Mouse (Mus musculus) liver, adult 2 months (tissue): ENCODE results near the gene Adgrl1. TPM values are rescaled to one million over a fixed set of nuclear protein-coding genes. Genes with fewer than 3 reads are reported as not detected.

Source experiments
- DNase-seq: peaks from one replicate; pipeline ENCODE4 v3.0.0-alpha.2; 2011; ENCODE audit warnings: low read depth, low spot score; ENCODE audit errors: extremely low read depth
- H3K27ac ChIP-seq: fragments of 200-500 bp; replicated peaks from 2 replicates; pipeline ENCODE4 v1.5.1; 2012; ENCODE audit warnings: low read depth, mild to moderate bottlenecking, control low read depth, inconsistent platforms, low read length; ENCODE audit not compliant: insufficient read depth
- H3K27me3 ChIP-seq: fragments of 200-500 bp; 2 replicates; pipeline ENCODE4 v1.6.1; 2012; ENCODE audit warnings: mild to moderate bottlenecking, moderate library complexity, low read length, inconsistent platforms; ENCODE audit not compliant: control insufficient read depth, insufficient read depth
- H3K36me3 ChIP-seq: fragments of 200-500 bp; 2 replicates; pipeline ENCODE4 v1.6.1; 2012; ENCODE audit warnings: low read length, inconsistent platforms; ENCODE audit not compliant: control insufficient read depth, insufficient read depth
- H3K4me1 ChIP-seq: fragments of 200-500 bp; 2 replicates; pipeline ENCODE4 v1.6.1; 2011; ENCODE audit warnings: low read length; ENCODE audit not compliant: control insufficient read depth, insufficient read depth
- H3K4me3 ChIP-seq: fragments of 200-500 bp; 2 replicates; pipeline ENCODE4 v1.5.1; 2011; ENCODE audit warnings: low read depth, mild to moderate bottlenecking, control low read depth, low read length, moderate library complexity; ENCODE audit not compliant: insufficient read depth
- H3K79me2 ChIP-seq: fragments of 200-500 bp; 2 replicates; pipeline ENCODE4 v1.6.1; 2012; ENCODE audit warnings: inconsistent platforms, mild to moderate bottlenecking, low read length, moderate library complexity; ENCODE audit not compliant: control insufficient read depth, insufficient read depth
- H3K9ac ChIP-seq: fragments of 200-500 bp; 2 replicates; pipeline ENCODE4 v1.6.1; 2012; ENCODE audit warnings: low read depth, mild to moderate bottlenecking, control low read depth, inconsistent platforms, low read length
- CTCF ChIP-seq: fragments of 200-500 bp; IDR thresholded peaks from 2 replicates; pipeline ENCODE4 v1.5.1; 2011; ENCODE audit warnings: low read depth, low read length, control low read depth
- POLR2A ChIP-seq: fragments of 200-500 bp; IDR thresholded peaks from 2 replicates; pipeline ENCODE4 v1.6.1; 2011; ENCODE audit warnings: low read length, control low read depth; ENCODE audit not compliant: insufficient read depth; ENCODE audit errors: extremely low read depth
- WGBS: fragments of 180-500 bp; shearing (Covaris S2); methylation state at CpG from one replicate; pipeline ENCODE4 v1.1.7; 2018; 5-methylcytosine and 5-hydroxymethylcytosine counted together
- polyA plus RNA-seq: library from polyadenylated mRNA; depleted of rRNA; stranded (reverse); fragments of >200 nt; gene quantifications from 2 replicates; pipeline ENCODE4 v1.2.3, GENCODE M21; 2012
- total RNA-seq: library from RNA; depleted of rRNA; stranded (reverse); fragments of >200 nt; gene quantifications from 2 replicates; pipeline ENCODE4 v1.2.3, GENCODE M21; 2014

Adgrl1 gene
- total and polyA plus RNA-seq, 2 experiments = 1.6 to 3.5 TPM

DNA sequence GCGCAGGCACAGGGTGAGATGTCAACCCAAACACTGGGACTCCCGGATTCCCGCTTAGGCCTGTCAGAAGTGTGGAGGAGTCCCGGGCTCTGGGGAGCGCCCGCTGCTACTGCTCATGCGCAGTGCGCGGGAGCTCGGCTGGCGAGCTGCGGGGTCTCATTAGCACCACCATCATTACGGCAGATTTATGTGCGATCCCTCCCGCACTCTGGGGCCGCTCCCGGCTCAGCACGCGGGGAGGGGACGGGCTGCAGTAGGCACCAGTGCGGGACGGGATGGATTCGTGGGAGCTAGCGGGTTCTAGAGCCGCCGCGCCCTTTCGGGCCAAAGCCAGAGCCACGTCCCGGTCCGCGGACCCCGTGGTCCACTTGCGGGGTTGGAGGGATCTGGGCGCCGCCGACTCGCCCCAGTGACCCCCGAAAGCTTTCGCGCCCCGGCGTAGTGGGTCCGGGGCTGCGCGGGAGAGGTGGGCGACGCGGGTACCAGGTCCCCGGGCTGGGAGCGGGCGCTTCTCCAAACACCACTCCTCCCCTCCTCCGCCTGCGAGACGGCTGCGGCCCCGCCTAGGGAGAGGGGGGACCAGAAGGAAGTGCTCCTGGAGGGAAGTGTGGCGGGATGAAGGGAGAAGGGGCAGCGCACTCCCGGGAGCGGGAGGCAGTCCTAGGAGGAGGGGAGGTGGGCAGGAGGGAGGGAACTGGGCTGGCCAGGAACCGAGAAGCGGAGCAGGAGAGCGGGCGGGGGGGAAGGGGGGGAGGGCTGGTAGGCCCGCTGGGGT lies 24.8 kb upstream of the Adgrl1 start:
- WGBS = under 1% methylated on average over 61 of the region's 66 CpGs
- no peaks in the 10 kb centered on the region for H3K79me2 ChIP-seq
- no peak for TF ChIP-seq CTCF
- no peak for TF ChIP-seq POLR2A
- H3K4me1 ChIP-seq = no peaks in the 10 kb centered on the region
- no peaks in the 10 kb centered on the region for H3K36me3 ChIP-seq
- DNase-seq = no peak
- peak overlapping the region; percentile 70 for H3K9ac ChIP-seq
- H3K27me3 ChIP-seq = peaks cover 18% of the 10 kb centered on the region
- H3K27ac ChIP-seq = no peak overlapping the region
- H3K4me3 ChIP-seq = peak overlapping the region; percentile 70; the same call in 1 of the 2 replicates

DNA sequence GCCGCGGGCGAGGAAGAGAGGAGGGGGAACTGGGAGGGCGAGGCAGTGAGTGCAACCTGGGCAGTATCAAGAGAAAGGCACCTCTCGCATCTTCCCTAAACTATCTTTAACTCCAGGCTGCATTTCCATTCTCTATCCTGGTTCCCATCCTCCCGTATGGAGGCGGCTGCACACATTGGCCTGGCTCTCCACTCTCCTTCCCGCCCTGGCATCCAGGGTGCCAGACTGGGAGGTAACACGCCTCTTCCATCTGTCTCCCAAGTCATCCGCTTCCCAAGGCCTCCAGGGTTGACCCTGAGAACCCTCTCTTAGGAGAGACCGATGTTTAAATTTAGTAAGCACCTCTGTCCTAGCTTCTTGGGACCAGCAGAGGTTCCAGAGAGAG lies 24.3 kb upstream of the Adgrl1 start:
- Histone ChIP-seq H3K4me1 (no peaks in the 10 kb centered on the region), H3K79me2 (no peaks in the 10 kb centered on the region), H3K36me3 (no peaks in the 10 kb centered on the region), H3K4me3 (peak overlapping the region; percentile 70; the same call in 1 of the 2 replicates), H3K27me3 (peaks cover 18% of the 10 kb centered on the region), H3K27ac (no peak overlapping the region), H3K9ac (no peak overlapping the region)
- WGBS = 4% methylated on average over 7 of the region's 11 CpGs
- no peak for DNase-seq
- TF ChIP-seq POLR2A (no peak), CTCF (no peak)

DNA sequence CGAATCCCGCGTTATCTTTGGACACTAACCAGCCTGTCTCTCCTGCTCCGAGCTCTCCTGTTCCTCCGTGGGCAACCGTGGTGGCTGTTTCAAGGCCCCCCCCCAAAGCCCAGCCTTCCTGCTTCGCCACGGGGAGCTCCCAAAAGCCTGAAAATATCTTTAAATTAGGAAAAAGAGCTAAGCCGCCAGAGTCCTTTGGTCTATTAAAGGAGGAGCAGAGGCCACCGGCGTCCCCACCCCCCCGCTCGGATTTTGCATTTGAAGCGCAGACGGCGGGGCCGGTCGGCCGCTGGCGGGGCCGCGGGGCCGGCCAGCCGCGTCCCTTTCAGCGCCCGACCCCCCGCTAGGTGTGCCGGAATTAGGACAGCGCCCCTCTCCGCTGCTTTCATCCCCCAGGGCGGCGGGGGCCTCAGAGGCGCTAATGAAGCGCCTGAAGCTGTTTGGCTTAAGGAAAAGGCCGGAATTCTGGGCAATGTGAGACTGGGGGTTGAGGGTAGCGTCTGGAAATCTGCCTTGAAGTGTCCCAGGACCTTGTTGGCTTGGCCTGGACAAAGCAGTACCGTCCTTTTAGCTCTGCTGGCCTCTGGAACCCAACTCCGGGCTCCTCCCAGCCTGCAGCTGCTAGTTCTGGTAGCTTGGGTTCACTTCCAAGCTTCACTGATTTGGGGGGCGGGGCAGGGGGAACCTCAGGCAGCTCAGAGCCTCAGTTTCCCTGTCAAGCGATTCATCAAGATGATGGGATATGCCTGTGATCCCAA lies 23.6 kb upstream of the Adgrl1 start:
- WGBS = 6% methylated on average over 41 of the region's 41 CpGs
- TF ChIP-seq POLR2A (no peak), CTCF (no peak)
- Histone ChIP-seq H3K4me1 (no peaks in the 10 kb centered on the region), H3K4me3 (no peak overlapping the region), H3K9ac (no peak overlapping the region; the same call in 1 of the 2 replicates), H3K79me2 (no peaks in the 10 kb centered on the region), H3K27ac (no peak overlapping the region), H3K27me3 (peaks cover 18% of the 10 kb centered on the region), H3K36me3 (no peaks in the 10 kb centered on the region)
- no peak for DNase-seq

DNA sequence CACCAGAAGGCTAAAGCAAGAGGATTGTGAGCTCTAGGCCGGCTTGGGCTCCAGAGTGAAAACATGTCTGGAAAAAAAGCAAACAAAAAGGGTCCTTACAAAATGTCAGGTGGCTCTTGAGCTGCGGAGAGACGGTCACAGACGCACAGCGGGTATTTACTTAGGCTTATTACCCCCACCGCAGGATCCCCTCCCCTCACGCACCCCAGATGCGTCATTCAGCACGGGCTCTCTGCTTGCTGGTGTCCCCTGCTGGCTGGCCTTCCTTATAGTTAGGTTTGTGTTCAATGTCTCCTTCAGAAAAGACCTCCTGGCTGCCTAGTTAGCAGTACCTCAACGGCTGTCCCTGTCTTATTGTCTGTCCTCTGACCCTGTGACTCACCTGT lies 23.1 kb upstream of the Adgrl1 start:
- TF ChIP-seq CTCF (0 out of 2 replicates have a peak, but pooled peaks have one; percentile 20), POLR2A (no peak)
- H3K27ac ChIP-seq = no peak overlapping the region
- H3K36me3 ChIP-seq = no peaks in the 10 kb centered on the region
- H3K9ac ChIP-seq = no peak overlapping the region
- H3K79me2 ChIP-seq = no peaks in the 10 kb centered on the region
- WGBS = 36% methylated on average over 10 of the region's 10 CpGs
- no peak overlapping the region for H3K4me3 ChIP-seq
- no peaks in the 10 kb centered on the region for H3K4me1 ChIP-seq
- DNase-seq = no peak
- peaks cover 18% of the 10 kb centered on the region for H3K27me3 ChIP-seq

- Histone ChIP-seq H3K27ac (no peak overlapping the region), H3K79me2 (no peaks in the 10 kb centered on the region), H3K27me3 (no peaks in the 10 kb centered on the region), H3K4me1 (no peaks in the 10 kb centered on the region), H3K4me3 (no peak overlapping the region), H3K36me3 (no peaks in the 10 kb centered on the region), H3K9ac (no peak overlapping the region)
- TF ChIP-seq CTCF (no peak), POLR2A (no peak)
- DNase-seq = no peak
- 86% methylated on average over 2 of the region's 2 CpGs for WGBS
Measured at GRCm38 (mm10) chr8:83888409-83888808, 11.5 kb upstream of the Adgrl1 start.

- WGBS = 42% methylated on average over 4 of the region's 4 CpGs
- Histone ChIP-seq H3K79me2 (no peaks in the 10 kb centered on the region), H3K4me1 (no peaks in the 10 kb centered on the region), H3K27me3 (no peaks in the 10 kb centered on the region), H3K36me3 (no peaks in the 10 kb centered on the region), H3K9ac (no peak overlapping the region), H3K27ac (no peak overlapping the region), H3K4me3 (no peak overlapping the region)
- DNase-seq = no peak
- TF ChIP-seq CTCF = no peak
- TF ChIP-seq POLR2A = no peak
Measured at GRCm38 (mm10) chr8:83892061-83892460, 7.8 kb upstream of the Adgrl1 start.
